Mouse (Mus musculus) ES-E14 (cell line): ENCODE measurements around the gene Sptb. TPM values are rescaled to one million over a fixed set of nuclear protein-coding genes. Genes with fewer than 3 reads are reported as not detected.

Source experiments
- DNase-seq: peaks from one replicate; pipeline ENCODE4 v3.0.0-alpha.2; 2013; ENCODE audit warnings: low read depth, low spot score
- H3K27ac ChIP-seq: 2 replicates; pipeline ENCODE4 v1.5.1; 2012; ENCODE audit warnings: low read depth, mild to moderate bottlenecking, low read length, moderate library complexity, mixed read lengths; ENCODE audit not compliant: poor library complexity, insufficient read depth, severe bottlenecking
- H3K36me3 ChIP-seq: 2 replicates; pipeline ENCODE4 v1.6.1; 2012; ENCODE audit warnings: mild to moderate bottlenecking, low read length, moderate library complexity, mixed read lengths; ENCODE audit not compliant: control insufficient read depth, poor library complexity, insufficient read depth, severe bottlenecking
- H3K4me1 ChIP-seq, 2 experiments: fragments of 150-350 bp in 1 of 2; sonication (generic) in 1 of 2; 2 replicates each; pipeline ENCODE4 v1.6.1; 2012; ENCODE audit warnings: low read length in 2 of 2, mild to moderate bottlenecking in 1 of 2, mixed read lengths in 1 of 2; ENCODE audit not compliant: control insufficient read depth in 2 of 2, insufficient read depth in 2 of 2, poor library complexity in 1 of 2
- H3K4me3 ChIP-seq, 2 experiments: fragments of 150-350 bp in 1 of 2; sonication (generic) in 1 of 2; 2 replicates each; pipeline ENCODE4 v1.5.1; 2012; ENCODE audit warnings: low read length in 2 of 2, low read depth in 1 of 2, mild to moderate bottlenecking in 1 of 2, mixed read lengths in 1 of 2; ENCODE audit not compliant: insufficient read depth in 1 of 2, poor library complexity in 1 of 2, severe bottlenecking in 1 of 2
- H3K9ac ChIP-seq: 2 replicates; pipeline ENCODE4 v1.6.1; 2012; ENCODE audit warnings: low read depth, mild to moderate bottlenecking, low read length, mixed read lengths; ENCODE audit not compliant: poor library complexity, insufficient read depth, severe bottlenecking
- H3K9me3 ChIP-seq: fragments of 150-350 bp; sonication (generic); 2 replicates; pipeline ENCODE4 v1.6.1; 2012; ENCODE audit warnings: low read depth, mild to moderate bottlenecking, low read length; ENCODE audit not compliant: control insufficient read depth, insufficient read depth
- CHD2 ChIP-seq: IDR thresholded peaks from 2 replicates; pipeline ENCODE4 v1.6.1; 2014; ENCODE audit warnings: mild to moderate bottlenecking, low read depth, low read length, inconsistent platforms
- HCFC1 ChIP-seq: IDR thresholded peaks from 2 replicates; pipeline ENCODE4 v1.6.1; 2012; ENCODE audit warnings: low read length, inconsistent platforms, borderline replicate concordance; ENCODE audit not compliant: insufficient read depth
- MAFK ChIP-seq: IDR thresholded peaks from 2 replicates; pipeline ENCODE4 v1.6.1; 2014; ENCODE audit warnings: mild to moderate bottlenecking, low read depth, low read length, inconsistent platforms; ENCODE audit not compliant: insufficient read depth
- ZC3H11A ChIP-seq: IDR thresholded peaks from 2 replicates; pipeline ENCODE4 v1.6.1; 2012; ENCODE audit warnings: low read depth, mild to moderate bottlenecking, inconsistent platforms, low read length, borderline replicate concordance
- ZNF384 ChIP-seq: IDR thresholded peaks from 2 replicates; pipeline ENCODE4 v1.6.1; 2012; ENCODE audit warnings: low read depth, low read length, inconsistent platforms
- in situ Hi-C, 2 experiments: fragments of 600-800 bp; cut with MboI; formaldehyde crosslinking; loops; one replicate each; pipeline ENCODE4 v1.15.1; 2025; ENCODE audit warnings: low sequenced_read_pairs in 2 of 2, inconsistent platforms in 1 of 2; ENCODE audit not compliant: unreplicated experiment in 2 of 2
- total RNA-seq: library from RNA; depleted of rRNA; stranded (reverse); fragments of 300-350 nt; gene quantifications from 2 replicates; pipeline ENCODE4 v1.2.3, GENCODE M21; 2012

Sptb gene
- total RNA-seq, 1 experiment, result 3.6 TPM

- Histone ChIP-seq H3K4me3 (no peak overlapping the region), H3K27ac (no peak overlapping the region), H3K4me1 (peaks cover 0 to 8% of the 10 kb centered on the region in 2 experiments; a peak in 1 of 4 replicates), H3K9me3 (no peaks in the 10 kb centered on the region), H3K36me3 (0 out of 2 replicates have a peak, but pooled peaks cover 2% of the 10 kb centered on the region), H3K9ac (no peak overlapping the region)
- TF ChIP-seq CHD2 (no peak), MAFK (no peak), HCFC1 (no peak), ZC3H11A (no peak), ZNF384 (no peak)
- in situ Hi-C loops, result no loop called here
- DNase-seq, result no peak
Observed at GRCm38 (mm10) chr12:76643679-76644078, 66.7 kb downstream of the Sptb start.

DNA sequence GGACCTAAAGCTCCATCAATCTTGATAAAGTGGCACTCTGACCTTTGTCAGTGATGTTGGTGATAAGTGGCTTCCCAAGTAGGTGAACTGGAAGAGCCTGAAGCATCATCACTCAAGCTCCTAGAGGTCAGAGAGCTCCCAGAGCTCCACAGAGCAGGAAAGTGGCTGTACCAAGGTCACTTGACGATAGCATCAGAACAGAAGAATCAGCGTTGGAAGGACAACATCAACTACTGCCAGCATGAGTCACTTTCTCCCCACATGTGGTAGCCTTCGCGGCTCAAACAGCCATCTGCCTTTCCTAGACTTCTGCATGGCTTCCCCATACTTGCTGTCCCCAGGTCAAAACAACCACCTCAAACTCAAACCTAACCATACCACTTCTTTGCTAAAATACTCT is 67.7 kb downstream of the Sptb start:
- in situ Hi-C loops, result no loop called here
- Histone ChIP-seq H3K4me3 (no peak overlapping the region), H3K4me1 (peaks cover 0 to 8% of the 10 kb centered on the region in 2 experiments; a peak in 1 of 4 replicates), H3K36me3 (0 out of 2 replicates have a peak, but pooled peaks cover 2% of the 10 kb centered on the region), H3K27ac (no peak overlapping the region), H3K9ac (no peak overlapping the region), H3K9me3 (no peaks in the 10 kb centered on the region)
- DNase-seq, result no peak
- TF ChIP-seq CHD2 (no peak), HCFC1 (no peak), ZC3H11A (no peak), ZNF384 (no peak), MAFK (no peak)

- H3K4me1 ChIP-seq, result peaks cover 0 to 5% of the 10 kb centered on the region in 2 experiments; a peak in 1 of 4 replicates
- no peak overlapping the region for H3K9ac ChIP-seq
- no peak overlapping the region for H3K4me3 ChIP-seq
- no peaks in the 10 kb centered on the region for H3K9me3 ChIP-seq
- no peak for TF ChIP-seq ZC3H11A
- TF ChIP-seq HCFC1, result no peak
- TF ChIP-seq MAFK, result no peak
- no peak for TF ChIP-seq CHD2
- TF ChIP-seq ZNF384, result no peak
- no peak for DNase-seq
- in situ Hi-C loops, result no loop called here
- no peaks in the 10 kb centered on the region for H3K36me3 ChIP-seq
- H3K27ac ChIP-seq, result no peak overlapping the region
Observed at GRCm38 (mm10) chr12:76640620-76641019, 69.7 kb downstream of the Sptb start.

DNA sequence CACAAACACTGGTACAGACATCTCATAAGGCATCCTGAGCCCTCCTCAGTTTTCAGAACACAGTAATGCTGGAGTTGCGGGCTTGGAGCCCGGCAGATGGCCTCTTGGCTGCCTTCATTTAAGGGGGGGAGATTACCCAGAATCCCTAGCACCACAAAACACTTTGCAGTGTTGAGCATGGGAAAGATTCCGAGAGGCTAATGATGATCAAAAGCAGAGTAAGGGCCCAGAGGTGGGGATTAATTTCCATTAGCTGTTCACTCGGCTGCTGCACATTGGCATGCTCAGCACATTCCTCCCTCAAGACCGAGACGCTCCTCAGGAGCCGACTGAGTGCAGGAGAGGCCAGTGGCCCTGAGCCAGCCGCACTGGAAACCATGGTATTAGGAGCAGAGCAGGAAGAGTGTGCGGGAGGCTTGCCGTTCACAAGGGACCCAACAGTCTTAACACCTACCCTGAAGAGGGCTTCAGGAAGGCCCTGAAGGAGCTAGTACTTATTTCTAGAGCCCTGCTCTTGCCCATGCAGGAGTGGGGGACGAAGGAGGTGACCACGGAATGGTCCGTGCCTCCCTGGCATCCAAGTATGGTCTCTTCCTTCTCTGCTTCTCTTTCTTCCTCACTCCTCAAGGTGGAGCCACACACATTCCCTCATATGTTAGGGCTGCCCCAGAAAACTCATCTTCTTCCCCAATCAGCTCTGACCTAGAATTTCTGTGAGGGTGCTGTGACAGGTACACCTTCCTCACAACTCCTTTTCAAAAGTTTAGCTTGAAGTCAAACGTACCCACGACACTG is 75.3 kb downstream of the Sptb start:
- no peak overlapping the region for H3K4me3 ChIP-seq
- H3K9ac ChIP-seq, result no peak overlapping the region
- no peaks in the 10 kb centered on the region; a peak in 2 of 4 replicates for H3K4me1 ChIP-seq
- H3K27ac ChIP-seq, result no peak overlapping the region
- H3K9me3 ChIP-seq, result no peaks in the 10 kb centered on the region
- DNase-seq, result no peak
- in situ Hi-C loops, result no loop called here
- TF ChIP-seq HCFC1 (no peak), CHD2 (no peak), MAFK (no peak), ZC3H11A (no peak), ZNF384 (no peak)
- no peaks in the 10 kb centered on the region; the same call in 1 of the 2 replicates for H3K36me3 ChIP-seq
